Mouse (Mus musculus) MEL (cell line): ENCODE results near the gene Fuom. TPM values are rescaled to one million over a fixed set of nuclear protein-coding genes. Genes with fewer than 3 reads are reported as not detected.

Source experiments
- DNase-seq: peaks from one replicate; pipeline ENCODE4 v3.0.0; 2011; ENCODE audit warnings: low read depth, low spot score
- H3K27ac ChIP-seq: 2 replicates; pipeline ENCODE4 v1.5.1; 2012; ENCODE audit warnings: low read depth, mild to moderate bottlenecking, control low read depth, low read length, moderate library complexity; ENCODE audit not compliant: control insufficient read depth
- H3K27me3 ChIP-seq, 2 experiments: fragments of 150-350 bp in 1 of 2; sonication (generic) in 1 of 2; 2 replicates each; pipeline ENCODE4 v1.6.1; 2012; ENCODE audit warnings: low read length in 2 of 2, mild to moderate bottlenecking in 2 of 2, improper control_type of control experiment in 1 of 2, moderate library complexity in 1 of 2; ENCODE audit not compliant: insufficient read depth in 2 of 2, control insufficient read depth in 1 of 2
- H3K36me3 ChIP-seq, 2 experiments: 2 replicates each; pipeline ENCODE4 v1.6.1; 2012 to 2014; ENCODE audit warnings: low read length in 2 of 2, improper control_type of control experiment in 1 of 2, inconsistent platforms in 1 of 2, mild to moderate bottlenecking in 1 of 2; ENCODE audit not compliant: insufficient read depth in 2 of 2, control insufficient read depth in 1 of 2
- H3K4me1 ChIP-seq, 2 experiments: fragments of 150-350 bp in 1 of 2; sonication (generic) in 1 of 2; 2 replicates each; pipeline ENCODE4 v1.6.1; 2012; ENCODE audit warnings: low read length in 2 of 2, improper control_type of control experiment in 1 of 2, mild to moderate bottlenecking in 1 of 2; ENCODE audit not compliant: insufficient read depth in 2 of 2, control insufficient read depth in 1 of 2
- H3K4me3 ChIP-seq, 2 experiments: fragments of 150-350 bp in 1 of 2; sonication (generic) in 1 of 2; 2 replicates each; pipeline ENCODE4 v1.5.1; 2012; ENCODE audit warnings: low read depth in 2 of 2, low read length in 2 of 2, mild to moderate bottlenecking in 2 of 2, moderate library complexity in 2 of 2, control low read depth in 1 of 2, improper control_type of control experiment in 1 of 2; ENCODE audit not compliant: control insufficient read depth in 1 of 2, insufficient read depth in 1 of 2
- H3K79me2 ChIP-seq: 2 replicates; pipeline ENCODE4 v1.6.1; 2012; ENCODE audit warnings: mild to moderate bottlenecking, low read length, moderate library complexity; ENCODE audit not compliant: control insufficient read depth, poor library complexity, insufficient read depth
- H3K9ac ChIP-seq: 2 replicates; pipeline ENCODE4 v1.6.1; 2012; ENCODE audit warnings: low read depth, mild to moderate bottlenecking, control low read depth, low read length, moderate library complexity; ENCODE audit not compliant: control insufficient read depth, poor library complexity, severe bottlenecking
- H3K9me3 ChIP-seq: fragments of 150-350 bp; sonication (generic); replicated peaks from 2 replicates; pipeline ENCODE4 v1.6.1; 2012; ENCODE audit warnings: mild to moderate bottlenecking, low read length, improper control_type of control experiment, moderate library complexity; ENCODE audit not compliant: insufficient read depth
- CTCF ChIP-seq, 3 experiments: IDR thresholded peaks in 2 of 3; conservative IDR thresholded peaks in 1 of 3; 2 replicates each; pipeline ENCODE4 v1.5.1; 2011 to 2012; ENCODE audit warnings: low read length in 3 of 3, low read depth in 2 of 3, mild to moderate bottlenecking in 2 of 3, improper control_type of control experiment in 1 of 3, inconsistent platforms in 1 of 3, mixed read lengths in 1 of 3, moderate library complexity in 1 of 3; ENCODE audit not compliant: control insufficient read depth in 1 of 3, insufficient read depth in 1 of 3, poor library complexity in 1 of 3, severe bottlenecking in 1 of 3
- GABPA ChIP-seq: IDR thresholded peaks from 2 replicates; pipeline ENCODE4 v1.6.1; 2012; ENCODE audit warnings: low read depth, mild to moderate bottlenecking, inconsistent platforms, low read length, improper control_type of control experiment, moderate library complexity
- MAFK ChIP-seq: IDR thresholded peaks from 2 replicates; pipeline ENCODE4 v1.6.1; 2011; ENCODE audit warnings: low read depth, mild to moderate bottlenecking, low read length, improper control_type of control experiment, borderline replicate concordance
- MAX ChIP-seq: IDR thresholded peaks from 2 replicates; pipeline ENCODE4 v1.6.1; 2011; ENCODE audit warnings: low read length, improper control_type of control experiment
- MXI1 ChIP-seq: IDR thresholded peaks from 2 replicates; pipeline ENCODE4 v1.6.1; 2011; ENCODE audit warnings: mild to moderate bottlenecking, low read depth, low read length, improper control_type of control experiment
- MYC ChIP-seq: IDR thresholded peaks from 2 replicates; pipeline ENCODE4 v1.6.1; 2011; ENCODE audit warnings: low read depth, mild to moderate bottlenecking, low read length, improper control_type of control experiment, moderate library complexity
- NRF1 ChIP-seq: IDR thresholded peaks from 2 replicates; pipeline ENCODE4 v1.6.1; 2014; ENCODE audit warnings: low read depth, mild to moderate bottlenecking, inconsistent platforms, low read length, improper control_type of control experiment, moderate library complexity; ENCODE audit not compliant: poor library complexity, insufficient read depth, severe bottlenecking
- POLR2A ChIP-seq, 2 experiments: IDR thresholded peaks; 2 replicates each; pipeline ENCODE4 v1.6.1; 2011 to 2012; ENCODE audit warnings: low read length in 2 of 2, mild to moderate bottlenecking in 2 of 2, control low read depth in 1 of 2, improper control_type of control experiment in 1 of 2, low read depth in 1 of 2, moderate library complexity in 1 of 2; ENCODE audit not compliant: control insufficient read depth in 1 of 2, insufficient read depth in 1 of 2, poor library complexity in 1 of 2
- POLR2AphosphoS2 ChIP-seq: IDR thresholded peaks from 2 replicates; pipeline ENCODE4 v1.6.1; 2011; ENCODE audit warnings: low read length, improper control_type of control experiment
- RAD21 ChIP-seq: IDR thresholded peaks from 2 replicates; pipeline ENCODE4 v1.6.1; 2011; ENCODE audit warnings: mild to moderate bottlenecking, low read depth, low read length, improper control_type of control experiment
- SIN3A ChIP-seq: IDR thresholded peaks from 2 replicates; pipeline ENCODE4 v1.6.1; 2012; ENCODE audit warnings: low read length, improper control_type of control experiment, inconsistent platforms
- SMC3 ChIP-seq: IDR thresholded peaks from 2 replicates; pipeline ENCODE4 v1.6.1; 2011; ENCODE audit warnings: low read depth, low read length, improper control_type of control experiment
- ZC3H11A ChIP-seq: IDR thresholded peaks from 2 replicates; pipeline ENCODE4 v1.6.1; 2012; ENCODE audit warnings: low read depth, mild to moderate bottlenecking, inconsistent platforms, low read length, improper control_type of control experiment
- ZMIZ1 ChIP-seq: IDR thresholded peaks from 2 replicates; pipeline ENCODE4 v1.6.1; 2012; ENCODE audit warnings: low read depth, mild to moderate bottlenecking, inconsistent platforms, low read length, improper control_type of control experiment, moderate library complexity
- ZNF384 ChIP-seq: IDR thresholded peaks from 2 replicates; pipeline ENCODE4 v1.6.1; 2012; ENCODE audit warnings: low read depth, mild to moderate bottlenecking, inconsistent platforms, low read length, improper control_type of control experiment
- polyA plus RNA-seq, 2 experiments: library from polyadenylated mRNA; stranded (reverse) in 1 of 2; unstranded in 1 of 2; fragments of >175 nt in 1 of 2; fragments of >200 nt in 1 of 2; gene quantifications; 2 replicates each; pipeline versions ENCODE4 v1.2.1 to v1.2.4; 2012; ENCODE audit warnings: low replicate concordance in 2 of 2, low read depth in 1 of 2; ENCODE audit not compliant: insufficient read length in 2 of 2, insufficient read depth in 1 of 2, missing spikeins in 1 of 2
- total RNA-seq: library from RNA; depleted of rRNA; stranded (reverse); fragments of 300-350 nt; gene quantifications from 2 replicates; pipeline ENCODE4 v1.2.3, GENCODE M21; 2012

Gene Fuom
- total and polyA plus RNA-seq, 3 experiments = 1.1 to 10.9 TPM; not detected in 1

DNA sequence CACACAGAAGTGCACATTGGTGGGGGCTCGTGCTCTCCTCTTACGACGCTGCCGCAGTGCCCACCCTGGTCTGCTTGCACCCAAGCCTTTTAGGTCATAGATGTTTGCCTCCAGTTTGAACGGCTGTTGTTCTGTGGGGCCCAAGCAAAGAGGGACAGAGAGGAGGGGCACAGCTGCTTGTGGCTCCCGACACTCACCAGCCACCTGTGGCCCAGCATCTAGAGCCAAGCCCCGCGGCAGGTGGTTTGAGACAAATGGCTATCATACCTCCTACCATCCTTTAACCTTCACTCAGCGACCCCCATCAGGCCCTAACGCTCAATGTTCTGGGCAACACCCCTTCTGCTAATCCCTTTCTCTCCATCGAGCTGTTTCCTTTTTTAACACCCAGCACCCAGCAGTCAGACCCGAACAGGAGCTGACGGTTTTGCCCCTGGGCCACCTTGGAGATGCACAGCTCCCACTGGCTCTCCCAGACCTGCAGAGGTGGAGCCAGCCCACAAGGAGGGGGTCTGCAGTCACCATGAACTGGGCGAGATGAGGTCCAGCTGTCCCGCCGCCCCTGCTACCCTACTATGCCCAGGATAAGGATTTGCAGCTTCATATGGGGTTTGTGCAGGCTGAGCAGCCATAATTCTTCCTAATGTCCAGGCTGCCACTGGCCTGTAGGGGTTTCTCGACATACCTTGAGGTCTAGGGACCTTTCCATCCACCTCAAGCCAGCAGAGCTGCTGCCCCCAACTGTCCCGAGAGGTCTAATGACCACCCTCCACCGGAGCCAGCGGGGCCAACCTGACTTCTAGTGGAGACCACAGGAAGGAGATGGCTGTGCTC is 20.6 kb downstream of the Fuom start (continued):
- no peak for TF ChIP-seq ZC3H11A

DNA sequence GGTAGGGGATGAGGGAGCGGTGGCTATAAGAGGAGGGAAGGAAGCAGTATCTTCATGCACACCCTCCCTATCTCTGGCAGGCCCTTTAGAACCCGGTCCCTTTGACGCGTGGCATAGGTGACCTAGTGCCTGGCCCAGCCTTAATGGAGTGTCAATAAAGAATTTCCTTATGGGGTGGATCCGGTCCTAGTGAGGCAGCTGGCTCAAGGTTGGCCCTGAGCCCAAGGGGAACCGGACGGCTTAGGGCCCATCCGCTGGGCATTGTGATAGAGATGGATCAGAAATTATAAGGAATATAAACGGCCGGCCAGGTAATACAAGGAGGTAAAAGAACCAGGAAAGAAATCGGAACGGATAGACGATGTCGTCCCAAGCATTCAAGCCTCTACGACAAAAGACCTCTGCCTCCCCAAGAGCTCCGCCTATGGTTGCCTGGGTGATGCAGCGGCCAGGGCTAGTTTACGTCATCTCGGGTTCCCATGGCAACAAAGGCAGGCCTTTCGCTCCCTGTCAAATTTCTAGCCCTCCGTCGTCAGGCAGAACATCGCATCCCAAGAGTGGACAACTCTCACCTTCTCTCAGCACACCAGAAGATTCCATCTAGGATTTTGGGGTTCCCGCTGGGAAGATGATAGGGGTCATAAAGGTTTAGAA is 21.6 kb downstream of the Fuom start:
- Histone ChIP-seq H3K9me3 (no peaks in the 10 kb centered on the region), H3K9ac (no peak overlapping the region), H3K4me1 (peaks cover 0 to 7% of the 10 kb centered on the region in 2 experiments; a peak in 2 of 4 replicates), H3K79me2 (no peaks in the 10 kb centered on the region), H3K27ac (no peak overlapping the region), H3K27me3 (no peaks in the 10 kb centered on the region), H3K4me3 (no peak overlapping the region), H3K36me3 (peaks cover 0 to 3% of the 10 kb centered on the region in 2 experiments; a peak in 2 of 4 replicates)
- DNase-seq = no peak
- no peak for TF ChIP-seq NRF1
- TF ChIP-seq SIN3A = no peak
- no peak for TF ChIP-seq POLR2AphosphoS2
- TF ChIP-seq MAFK = no peak
- no peak for TF ChIP-seq POLR2A (IDR thresholded peaks at IDR 0.05; ENCODE audit: control insufficient read depth in 1 of 2, insufficient read depth in 1 of 2, low read depth in 1 of 2, low read length in 2 of 2, poor library complexity in 1 of 2)

DNA sequence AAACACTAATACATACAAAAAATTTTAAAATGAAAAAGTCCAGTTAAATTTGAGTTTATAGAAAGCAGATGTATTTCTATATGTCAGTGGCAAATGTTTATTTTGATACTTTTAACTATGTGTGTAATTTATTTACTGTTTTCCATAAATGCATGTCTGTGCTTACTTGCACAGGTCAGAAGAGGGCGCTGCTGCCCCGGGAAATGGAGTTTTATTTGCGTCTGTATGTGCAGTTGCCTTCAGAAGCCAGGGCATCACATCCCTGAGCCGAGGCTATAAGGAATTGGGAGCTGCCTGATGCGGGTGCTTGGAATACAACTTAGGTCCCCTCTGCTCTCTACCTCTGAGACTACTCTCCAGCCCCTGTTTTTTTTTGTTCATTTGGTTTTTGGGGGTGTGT is 23.5 kb downstream of the Fuom start:
- Histone ChIP-seq H3K9ac (no peak overlapping the region), H3K36me3 (peaks cover 0 to 3% of the 10 kb centered on the region in 2 experiments; a peak in 2 of 4 replicates), H3K79me2 (no peaks in the 10 kb centered on the region), H3K9me3 (no peaks in the 10 kb centered on the region), H3K4me1 (peaks cover 0 to 7% of the 10 kb centered on the region in 2 experiments; a peak in 2 of 4 replicates), H3K4me3 (no peak overlapping the region), H3K27ac (no peak overlapping the region), H3K27me3 (no peaks in the 10 kb centered on the region)
- TF ChIP-seq SMC3 = peak; percentile 94
- peak; percentile 94 for TF ChIP-seq ZC3H11A
- peak; percentile 78 to 94 (median 90) for TF ChIP-seq CTCF (IDR thresholded peaks at IDR 0.05 in 2 of 3, conservative IDR thresholded peaks at IDR 0.05 in 1 of 3; ENCODE audit: control insufficient read depth in 1 of 3, insufficient read depth in 1 of 3, low read depth in 2 of 3, low read length in 3 of 3, poor library complexity in 1 of 3, severe bottlenecking in 1 of 3)
- TF ChIP-seq ZMIZ1 = no peak
- TF ChIP-seq ZNF384 = peak; percentile 63; the same call in 1 of the 2 replicates
- no peak for TF ChIP-seq MXI1
- TF ChIP-seq RAD21 = peak; percentile 98
- TF ChIP-seq SIN3A = peak; percentile 58; the same call in 1 of the 2 replicates
- TF ChIP-seq GABPA = no peak
- no peak for TF ChIP-seq MAX
- 0 out of 2 replicates have a peak, but pooled peaks have one; percentile 36 for TF ChIP-seq MYC
- DNase-seq = peak; percentile 89
